Mouse (Mus musculus) olfactory bulb, adult 2 months (tissue): Measurements from ENCODE around the gene S100a10. TPM values are rescaled to one million over a fixed set of nuclear protein-coding genes. Genes with fewer than 3 reads are reported as not detected.
"Not testable (repeated sequence)": the region's sequence is repeated elsewhere in the genome, so short reads cannot be mapped to it uniquely, and the experiment has no call there.

ENCODE experiments used
- H3K27ac ChIP-seq: fragments of 200-500 bp; 2 replicates; pipeline ENCODE4 v1.5.1; 2012; ENCODE audit warnings: low read depth, low read length; ENCODE audit not compliant: insufficient read depth
- H3K4me1 ChIP-seq: fragments of 200-500 bp; 2 replicates; pipeline ENCODE4 v1.6.1; 2012; ENCODE audit warnings: low read length; ENCODE audit not compliant: control insufficient read depth, insufficient read depth
- H3K4me3 ChIP-seq: fragments of 200-500 bp; 2 replicates; pipeline ENCODE4 v1.5.1; 2012; ENCODE audit warnings: mild to moderate bottlenecking, low read depth, low read length, moderate library complexity; ENCODE audit not compliant: insufficient read depth
- CTCF ChIP-seq: fragments of 200-500 bp; IDR thresholded peaks from 2 replicates; pipeline ENCODE4 v1.5.1; 2012; ENCODE audit warnings: low read depth, mild to moderate bottlenecking, low read length, moderate library complexity; ENCODE audit not compliant: insufficient read depth
- POLR2A ChIP-seq: fragments of 200-500 bp; IDR thresholded peaks from 2 replicates; pipeline ENCODE4 v1.6.1; 2012; ENCODE audit warnings: mild to moderate bottlenecking, low read depth, low read length, moderate library complexity; ENCODE audit not compliant: insufficient read depth
- WGBS: fragments of 180-500 bp; shearing (Covaris S2); methylation state at CpG from one replicate; pipeline ENCODE4 v1.1.7; 2018; 5-methylcytosine and 5-hydroxymethylcytosine counted together
- polyA plus RNA-seq: library from polyadenylated mRNA; stranded (reverse); fragments of >200 nt; gene quantifications from 2 replicates; pipeline ENCODE4 v1.2.4, GENCODE M21; 2012; ENCODE audit warnings: low replicate concordance; ENCODE audit not compliant: missing spikeins, insufficient read depth, insufficient read length

The S100a10 gene
- polyA plus RNA-seq, 1 experiment = not detected

DNA sequence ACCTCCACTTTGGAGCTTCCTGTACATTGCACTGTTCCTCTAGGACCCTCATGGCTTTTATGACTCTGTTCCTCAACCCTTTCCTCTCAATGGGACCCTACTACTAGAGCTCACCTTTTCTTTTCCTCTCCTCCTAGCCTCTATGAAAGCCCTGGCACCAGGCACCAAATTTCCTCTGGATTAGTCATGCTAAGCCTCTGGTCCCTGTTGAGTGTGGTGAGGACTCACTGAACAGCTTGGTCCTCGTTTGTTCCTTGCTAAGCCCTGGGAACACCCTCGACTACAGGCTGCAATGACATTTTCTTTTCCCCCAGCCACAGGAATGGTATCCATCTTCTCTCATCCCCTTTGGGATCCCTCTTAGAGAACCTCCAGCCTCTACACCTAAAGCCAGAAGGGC, 13.4 kb upstream of the S100a10 start:
- Histone ChIP-seq H3K4me1 (no peaks in the 10 kb centered on the region), H3K27ac (no peak overlapping the region), H3K4me3 (no peak overlapping the region)
- TF ChIP-seq CTCF = no peak
- no peak for TF ChIP-seq POLR2A
- 67% methylated on average over 2 of the region's 2 CpGs for WGBS

DNA sequence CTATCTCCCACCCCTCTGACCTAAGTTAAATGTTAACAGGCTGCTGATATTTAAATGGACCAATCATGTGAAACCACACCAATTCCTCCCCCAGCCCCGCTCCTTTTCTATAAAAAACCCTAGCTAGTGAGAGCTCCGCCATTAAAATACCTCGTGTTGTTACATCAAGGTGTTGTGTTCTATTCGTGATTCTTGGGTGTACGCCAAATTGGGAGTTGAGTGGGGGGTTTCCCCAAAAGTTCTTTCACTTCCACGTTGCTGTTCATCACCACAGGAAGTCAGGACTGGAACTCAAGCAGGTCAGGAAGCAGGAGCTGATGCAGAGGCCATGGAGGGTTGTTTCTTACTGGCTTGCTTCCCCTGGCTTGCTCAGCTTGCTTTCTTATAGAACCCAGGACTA, 10.7 kb upstream of the S100a10 start:
- 82% methylated on average over 6 of the region's 6 CpGs for WGBS
- not testable (repeated sequence) for H3K4me3 ChIP-seq, H3K27ac ChIP-seq

DNA sequence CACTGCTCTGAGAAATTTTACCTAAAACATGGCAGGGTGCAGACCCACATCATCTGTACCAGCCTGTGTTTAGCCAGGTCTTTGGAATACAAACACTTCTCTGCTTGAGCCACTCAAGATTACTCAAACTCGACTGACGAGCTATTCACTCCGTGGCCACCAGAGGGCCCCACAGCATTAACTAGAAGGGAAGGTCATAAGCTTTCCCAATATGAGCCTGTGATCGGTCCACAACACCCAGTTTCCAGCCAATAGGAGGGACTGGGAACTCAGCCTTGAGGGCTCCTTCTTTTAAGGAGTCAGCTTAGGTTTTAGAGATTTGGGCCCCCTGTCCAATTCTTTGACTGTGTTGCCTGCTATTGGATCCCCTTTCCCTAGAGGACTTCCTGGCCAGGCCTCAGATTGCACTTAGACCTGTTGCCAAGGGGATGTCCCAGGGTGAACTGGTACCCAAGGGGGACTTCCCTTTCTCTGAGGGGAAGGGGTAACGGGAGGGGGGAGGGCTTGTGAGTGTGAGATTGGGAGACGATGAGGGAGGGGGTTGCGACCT, 7.7 kb upstream of the S100a10 start:
- TF ChIP-seq CTCF (0 out of 2 replicates have a peak, but pooled peaks have one; percentile 32), POLR2A (no peak)
- 35% methylated on average over 7 of the region's 7 CpGs for WGBS
- peaks cover 3% of the 10 kb centered on the region; the same call in 1 of the 2 replicates for H3K4me1 ChIP-seq
- H3K4me3 ChIP-seq = no peak overlapping the region
- H3K27ac ChIP-seq = no peak overlapping the region

More for the DNA sequence above, 10.7 kb upstream of the S100a10 start:
- H3K4me1 ChIP-seq = not testable (repeated sequence)

DNA sequence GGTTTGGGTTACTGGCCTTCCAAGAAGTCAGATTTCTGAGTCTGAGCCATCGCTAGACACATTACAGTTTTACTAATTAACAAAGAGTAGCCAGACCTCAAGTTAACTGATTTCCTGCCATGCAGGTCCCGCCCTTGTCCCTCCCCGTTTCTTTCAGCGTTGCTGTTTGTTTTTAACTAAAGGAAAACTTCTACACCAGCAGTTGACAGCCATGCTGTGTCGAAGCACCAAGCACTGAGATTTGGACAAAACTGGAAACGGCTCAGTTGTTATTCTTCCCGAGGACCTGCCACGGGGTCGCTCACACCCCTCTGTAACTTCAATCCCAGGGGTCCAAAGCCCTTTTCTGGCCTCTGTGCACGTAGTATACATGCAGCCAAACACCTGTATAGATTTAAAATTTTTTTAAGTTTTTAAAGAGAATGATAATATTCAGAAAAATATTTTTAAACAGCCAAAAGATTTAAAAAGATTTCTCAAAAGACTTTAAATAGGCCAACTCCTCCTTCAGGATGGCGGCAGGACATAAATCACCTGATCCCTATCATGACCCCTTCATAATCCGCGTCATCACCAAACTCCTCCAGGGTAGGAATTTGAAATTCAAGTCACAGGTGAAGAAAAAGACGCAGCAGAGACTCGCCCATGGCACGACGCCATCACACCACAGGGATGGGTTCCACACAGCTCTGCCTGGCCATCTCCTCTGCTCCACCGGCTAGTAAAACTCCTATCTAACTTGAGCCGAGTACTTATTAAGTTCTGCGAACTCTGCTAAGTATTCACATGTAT, 6.9 kb upstream of the S100a10 start:
- 71% methylated on average over 20 of the region's 20 CpGs for WGBS
- no peak for TF ChIP-seq CTCF
- TF ChIP-seq POLR2A = no peak
- H3K4me3 ChIP-seq = no peak overlapping the region
- H3K27ac ChIP-seq = no peak overlapping the region
- H3K4me1 ChIP-seq = peaks cover 3% of the 10 kb centered on the region; the same call in 1 of the 2 replicates

DNA sequence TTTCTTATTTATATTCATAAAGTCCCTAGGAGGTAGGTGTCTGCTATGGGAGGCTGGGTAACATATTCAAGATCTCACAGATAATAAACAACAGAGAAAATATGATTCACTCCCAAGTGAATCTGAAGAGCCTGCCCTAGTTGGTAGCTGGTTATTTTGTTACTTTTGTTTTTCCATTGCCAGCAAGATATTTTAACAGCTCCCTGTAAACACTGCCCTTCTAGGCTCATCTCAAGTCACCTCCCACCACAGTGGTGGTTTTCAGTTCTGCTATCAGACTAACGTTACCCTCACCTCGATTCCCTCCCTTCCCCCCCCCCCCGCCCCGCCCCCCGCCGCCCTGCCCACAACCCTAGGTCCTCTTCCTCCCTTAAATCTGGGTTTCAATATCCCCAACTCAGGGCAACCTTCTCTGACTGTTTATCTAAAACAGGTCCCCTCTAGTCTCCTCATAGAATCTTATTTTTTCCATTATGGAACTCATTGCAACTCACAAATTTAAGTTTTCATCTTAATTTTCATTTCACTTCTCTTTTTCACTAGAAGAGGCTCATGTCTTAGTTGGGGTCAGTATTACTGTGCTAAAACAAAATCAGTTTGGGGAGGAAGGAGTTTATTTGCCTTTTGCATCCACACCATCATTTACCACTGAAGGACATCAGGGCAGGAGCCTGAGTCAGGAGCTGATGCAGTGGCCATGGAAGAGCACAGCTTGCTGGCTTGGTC, 6.2 kb upstream of the S100a10 start:
- no peak for TF ChIP-seq POLR2A
- no peak for TF ChIP-seq CTCF

DNA sequence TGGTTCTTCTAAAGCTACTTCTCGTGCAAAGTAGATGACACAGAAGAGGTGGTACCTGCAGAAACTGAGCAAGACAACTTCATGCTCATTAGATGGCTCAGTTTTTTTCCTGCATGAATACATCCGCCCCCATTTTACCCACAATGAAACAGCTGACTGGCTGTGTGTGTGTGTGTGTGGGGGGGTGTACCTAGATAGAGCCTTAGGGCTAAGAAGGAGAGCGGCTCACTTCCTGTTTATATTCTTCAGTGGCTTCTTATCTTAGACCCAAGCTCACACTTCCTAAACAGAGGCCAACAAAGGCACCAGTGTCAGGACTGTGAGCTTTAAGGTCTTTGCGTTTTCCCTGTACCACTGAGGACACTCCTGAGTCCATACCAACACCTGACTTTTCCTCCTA, 4.9 kb upstream of the S100a10 start:
- Histone ChIP-seq H3K27ac (no peak overlapping the region), H3K4me1 (peaks cover 12% of the 10 kb centered on the region), H3K4me3 (no peak overlapping the region)
- TF ChIP-seq CTCF (no peak), POLR2A (no peak)
- 71% methylated on average over 4 of the region's 4 CpGs for WGBS

More for the DNA sequence above, 6.2 kb upstream of the S100a10 start:
- Histone ChIP-seq H3K4me3 (no peak overlapping the region), H3K27ac (no peak overlapping the region), H3K4me1 (peaks cover 3% of the 10 kb centered on the region; the same call in 1 of the 2 replicates)
- 71% methylated on average over 6 of the region's 6 CpGs for WGBS

DNA sequence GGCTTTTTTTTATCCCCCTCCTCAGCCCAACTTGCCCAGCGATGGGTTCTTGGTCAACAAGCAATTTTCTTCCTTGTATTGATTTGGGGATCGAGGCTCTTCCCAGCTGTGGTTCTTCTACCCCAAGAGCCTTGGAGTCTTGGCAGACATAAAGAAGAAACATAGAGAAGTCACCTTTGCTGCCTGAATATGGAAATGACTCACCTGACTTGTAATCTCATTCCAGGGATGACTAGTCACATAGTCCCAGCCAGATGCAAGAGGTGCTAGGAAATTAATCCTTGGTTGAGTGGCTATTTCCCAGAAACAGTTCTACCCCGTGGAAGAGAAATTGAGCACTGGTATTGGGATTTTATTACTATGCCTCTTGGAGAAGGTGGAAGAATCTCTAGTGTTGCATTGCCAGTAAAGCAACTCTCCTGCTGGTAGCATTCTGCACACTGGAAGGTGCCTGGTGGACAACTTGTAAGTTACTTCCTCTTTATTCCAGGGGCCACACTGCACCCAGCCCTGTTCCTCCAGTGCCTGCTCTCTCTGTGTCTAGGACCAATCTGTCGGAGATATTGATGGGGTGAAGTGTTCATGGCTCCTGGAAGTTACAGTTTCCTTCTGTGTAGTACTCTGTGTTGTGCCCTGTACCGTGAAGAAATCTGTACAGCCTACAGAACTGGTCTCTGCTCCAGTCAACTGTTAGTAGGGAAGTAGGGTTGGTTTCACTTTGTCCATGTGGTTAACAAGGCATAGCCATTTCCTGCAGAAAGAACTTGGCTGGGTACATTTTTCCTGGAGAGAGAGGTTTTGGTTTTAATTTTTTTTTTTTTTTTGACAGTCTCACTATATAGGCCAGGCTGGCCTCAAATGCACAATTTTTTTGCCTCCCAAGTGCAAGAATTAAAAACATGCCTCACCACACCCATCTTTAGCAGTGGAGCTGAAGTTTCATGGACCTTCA, 2.7 kb upstream of the S100a10 start:
- Histone ChIP-seq H3K4me3 (no peak overlapping the region), H3K4me1 (peaks cover 22% of the 10 kb centered on the region), H3K27ac (no peak overlapping the region)
- 94% methylated on average over 5 of the region's 5 CpGs for WGBS
- TF ChIP-seq CTCF = no peak

DNA sequence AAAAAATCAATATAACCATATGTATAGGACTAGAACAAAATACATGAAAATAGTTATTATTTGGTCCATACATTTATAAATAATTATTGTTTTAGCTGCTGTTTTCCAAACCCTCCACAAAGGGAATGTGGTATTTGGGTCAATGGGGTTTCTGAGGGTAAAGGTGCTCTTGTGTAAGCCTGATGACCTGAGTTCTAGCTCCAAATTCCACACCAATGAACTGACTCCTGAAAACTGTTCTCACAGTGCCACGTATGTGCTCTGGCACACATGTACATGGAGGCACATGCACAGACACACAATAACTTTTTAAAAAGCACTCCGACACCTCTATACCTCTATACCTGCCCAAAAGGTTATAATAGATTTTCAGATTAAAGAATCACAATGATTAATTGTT, 1.6 kb upstream of the S100a10 start:
- no peak overlapping the region for H3K4me3 ChIP-seq
- TF ChIP-seq POLR2A (no peak), CTCF (no peak)
- peaks cover 22% of the 10 kb centered on the region for H3K4me1 ChIP-seq
- H3K27ac ChIP-seq = no peak overlapping the region
- 96% methylated on average over 2 of the region's 2 CpGs for WGBS
